In the genomic region with DNA sequence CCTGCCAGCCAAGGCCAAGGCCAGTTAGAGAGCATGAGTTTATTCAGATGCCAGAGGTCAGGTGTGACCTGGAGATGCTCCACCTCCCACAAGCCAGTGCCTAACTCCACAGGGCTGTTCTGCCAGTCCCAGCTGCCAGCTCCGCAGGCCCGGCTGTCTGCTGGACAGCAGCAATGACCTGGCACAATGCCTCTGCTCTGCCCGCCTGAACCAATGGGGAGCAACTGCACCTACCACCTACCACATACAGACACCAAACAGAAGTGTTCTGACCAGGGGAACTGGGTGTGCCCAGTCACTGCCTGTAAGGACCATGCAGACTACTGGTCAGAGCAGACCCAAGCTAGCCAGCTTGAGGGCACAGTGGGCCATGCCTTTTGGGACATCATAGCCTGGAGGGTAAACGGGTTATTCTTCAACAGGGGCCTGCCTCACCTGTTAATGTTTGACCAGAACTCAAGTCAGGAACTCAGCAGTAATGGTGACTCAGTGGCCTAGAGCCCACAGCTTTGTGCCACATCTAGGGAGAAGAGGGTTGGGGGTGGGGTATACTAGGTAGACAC, we compare ENCODE assay signal across 10 mouse cellular contexts. TPM values are rescaled to one million over a fixed set of nuclear protein-coding genes. Genes with fewer than 3 reads are reported as not detected.
DNase-seq lines count a peak whose midpoint lies in the region; ATAC-seq and TF ChIP-seq lines count a peak whose summit lies in the region.
"Had no signal": no experiment of that assay in that cellular context is flagged by ENCODE, and none has a peak within 500 bp of the region (broad histone marks: within the 10 kb centered on the region; RNA-seq: fewer than 3 reads in every experiment).

No protein-coding gene starts in this region.

- ATAC-seq in hindbrain, embryonic 12.5 days (ENCODE audit: low FRiP score): no peak
- ATAC-seq in lung, embryonic 14.5 days (ENCODE audit: insufficient read depth): peak; percentile 11; the same call in 1 of the 2 replicates
- ATAC-seq: forebrain, postnatal 0 days had no signal

- no peak overlapping the region for H3K4me3 ChIP-seq in hindbrain, embryonic 10.5 days
- no peak overlapping the region for H3K4me3 ChIP-seq in hindbrain, embryonic 12.5 days
- H3K4me3 ChIP-seq in lung, embryonic 14.5 days (ENCODE audit: low read depth, low read length): no peak overlapping the region

- H3K27me3 ChIP-seq in hindbrain, embryonic 10.5 days (ENCODE audit: insufficient read depth, poor library complexity, severe bottlenecking): no peaks in the 10 kb centered on the region
- H3K27me3 ChIP-seq in hindbrain, embryonic 12.5 days: no peaks in the 10 kb centered on the region; the same call in 1 of the 2 replicates
- H3K27me3 ChIP-seq in lung, embryonic 14.5 days (ENCODE audit: insufficient read depth, low read length): no peaks in the 10 kb centered on the region

- no peak overlapping the region for H3K9ac ChIP-seq in hindbrain, embryonic 12.5 days
- no peak overlapping the region for H3K9ac ChIP-seq in lung, embryonic 14.5 days
- H3K9ac ChIP-seq: forebrain, postnatal 0 days had no signal

- H3K9me3 ChIP-seq in hindbrain, embryonic 10.5 days: no peaks in the 10 kb centered on the region
- no peaks in the 10 kb centered on the region for H3K9me3 ChIP-seq in hindbrain, embryonic 12.5 days (replicated peaks)
- no peaks in the 10 kb centered on the region for H3K9me3 ChIP-seq in lung, embryonic 14.5 days (ENCODE audit: low read depth, low read length)

- no peak for DNase-seq in hindbrain, embryonic 10.5 days (ENCODE audit: low spot score)
- peak; percentile 73 for DNase-seq in adrenal gland, adult 2 months
- DNase-seq in heart, postnatal 4 days: peak; percentile 60
- DNase-seq in lung, embryonic 14.5 days: no peak
- DNase-seq in right cerebral cortex, adult 2 months (ENCODE audit: low spot score in 2 of 2): no peak
- DNase-seq in left cerebral cortex, adult 11 months (ENCODE audit: low spot score): no peak
- no peak for DNase-seq in thymus, postnatal 36 days
- DNase-seq: forebrain, postnatal 0 days; layer of hippocampus, adult 9-11 months had no signal

- WGBS in hindbrain, embryonic 10.5 days: 81% methylated on average over 4 of the region's 4 CpGs
- 80% methylated on average over 4 of the region's 4 CpGs for WGBS in hindbrain, embryonic 12.5 days
- WGBS in lung, embryonic 14.5 days: 60% methylated on average over 4 of the region's 4 CpGs

- peaks cover 13% of the 10 kb centered on the region for H3K36me3 ChIP-seq in hindbrain, embryonic 10.5 days
- H3K36me3 ChIP-seq in hindbrain, embryonic 12.5 days: no peaks in the 10 kb centered on the region
- H3K36me3 ChIP-seq in lung, embryonic 14.5 days (ENCODE audit: insufficient read depth): no peaks in the 10 kb centered on the region

- H3K4me2 ChIP-seq in hindbrain, embryonic 12.5 days (replicated peaks): no peak overlapping the region
- no peak overlapping the region; the same call in 1 of the 2 replicates for H3K4me2 ChIP-seq in lung, embryonic 14.5 days

- H3K27ac ChIP-seq in hindbrain, embryonic 10.5 days: peak overlapping the region; percentile 54
- no peak overlapping the region for H3K27ac ChIP-seq in hindbrain, embryonic 12.5 days
- H3K27ac ChIP-seq in lung, embryonic 14.5 days (ENCODE audit: low read depth): peak overlapping the region; percentile 65

- no peak for TF ChIP-seq CTCF in lung, embryonic 14.5 days (IDR thresholded peaks at IDR 0.05; ENCODE audit: low read depth)

- peaks cover 77% of the 10 kb centered on the region for H3K4me1 ChIP-seq in hindbrain, embryonic 10.5 days (replicated peaks)
- H3K4me1 ChIP-seq in hindbrain, embryonic 12.5 days: peaks cover 36% of the 10 kb centered on the region
- H3K4me1 ChIP-seq in lung, embryonic 14.5 days (ENCODE audit: insufficient read depth): peaks cover 27% of the 10 kb centered on the region

RNA-seq across cellular contexts. Expression of a gene that starts 19.4 kb away (rescaled TPM):
- polyA plus RNA-seq in hindbrain, embryonic 10.5 days (2016; fragmentation: Nextera tagmentation; extraction: Ambion mirVana): 147 and 167 TPM in 2 replicates
- polyA plus RNA-seq in hindbrain, embryonic 12.5 days (2016; fragmentation: Nextera tagmentation; extraction: Ambion mirVana): 103 and 109 TPM in 2 replicates
- 10 to 100 TPM; 26.7 to 40.0 TPM for total RNA-seq in adrenal gland, adult 2 months (2021)
- polyA plus RNA-seq in adrenal gland, adult 2 months (2012; rRNA removed): 75.8 and 78.8 TPM in 2 replicates
- total RNA-seq in heart, postnatal 4 days (2021): 10 to 100 TPM; 70.4 to 74.9 TPM
- polyA plus RNA-seq in lung, embryonic 14.5 days (2014; fragmentation: Nextera tagmentation; extraction: Ambion mirVana): 204 and 217 TPM in 2 replicates

Comparison
In these comparisons a context has a peak if more than half of its experiments do, and no peak if none do; other contexts are left out.
1. DNase-seq: peak in adrenal gland, adult 2 months (single experiment) and heart, postnatal 4 days (single experiment); none in hindbrain, embryonic 10.5 days (single experiment), lung, embryonic 14.5 days (single experiment), right cerebral cortex, adult 2 months (0 of 2), left cerebral cortex, adult 11 months (single experiment) and thymus, postnatal 36 days (0 of 2).